Mouse (Mus musculus) C2C12 (cell line): ENCODE results near the gene Ptgs1. TPM values are rescaled to one million over a fixed set of nuclear protein-coding genes. Genes with fewer than 3 reads are reported as not detected.

Source experiments
- H3K27me3 ChIP-seq: one replicate; pipeline ENCODE4 v1.6.1; 2011; ENCODE audit not compliant: control insufficient read depth, insufficient read depth, insufficient read length
- H3K36me3 ChIP-seq: one replicate; pipeline ENCODE4 v1.6.1; 2011; ENCODE audit not compliant: control insufficient read depth, insufficient read depth
- H3K4me3 ChIP-seq: one replicate; pipeline ENCODE4 v1.5.1; 2011; ENCODE audit warnings: mild to moderate bottlenecking, control low read depth; ENCODE audit not compliant: poor library complexity, insufficient read depth, severe bottlenecking
- H3K79me2 ChIP-seq: one replicate; pipeline ENCODE4 v1.6.1; 2011; ENCODE audit not compliant: control insufficient read depth, insufficient read depth
- H3K79me3 ChIP-seq: one replicate; pipeline ENCODE4 v1.6.1; 2011; ENCODE audit warnings: low read depth, control low read depth
- H3ac ChIP-seq: one replicate; pipeline ENCODE3; 2011; ENCODE audit warnings: low read depth; ENCODE audit not compliant: control insufficient read depth, insufficient read length
- CEBPB ChIP-seq: IDR thresholded peaks from one replicate; pipeline ENCODE4 v1.6.1; 2011; ENCODE audit warnings: low read depth, mild to moderate bottlenecking, control low read depth, moderate library complexity
- CTCF ChIP-seq: IDR thresholded peaks from one replicate; pipeline ENCODE4 v1.5.1; 2011; ENCODE audit not compliant: control insufficient read depth, insufficient read depth, insufficient read length
- FOSL1 ChIP-seq: IDR thresholded peaks from one replicate; pipeline ENCODE4 v1.8.0; 2011; ENCODE audit warnings: mild to moderate bottlenecking, low read length; ENCODE audit not compliant: poor library complexity, insufficient read depth, severe bottlenecking
- MAX ChIP-seq: IDR thresholded peaks from one replicate; pipeline ENCODE4 v1.6.1; 2011; ENCODE audit warnings: mild to moderate bottlenecking, control low read depth
- MYOD1 ChIP-seq: IDR thresholded peaks from one replicate; pipeline ENCODE4 v1.6.1; 2011; ENCODE audit warnings: low read depth; ENCODE audit not compliant: control insufficient read depth, insufficient read length
- MYOG ChIP-seq: IDR thresholded peaks from one replicate; pipeline ENCODE4 v1.6.1; 2011; ENCODE audit not compliant: control insufficient read depth, insufficient read length; ENCODE audit errors: extremely low read depth
- USF1 ChIP-seq: IDR thresholded peaks from one replicate; pipeline ENCODE4 v1.6.1; 2011; ENCODE audit warnings: low read depth, mild to moderate bottlenecking, control low read depth, moderate library complexity
- polyA plus RNA-seq: library from polyadenylated mRNA; unstranded; fragments of >200 nt; fragmentation: generic; extraction: Trizol; gene quantifications from one replicate; pipeline ENCODE4 v1.2.1, GENCODE M21; 2012; ENCODE audit warnings: missing spikeins

The Ptgs1 gene
- polyA plus RNA-seq, 1 experiment = 336 TPM

- Histone ChIP-seq H3K27me3 (no peaks in the 10 kb centered on the region), H3K79me3 (no peaks in the 10 kb centered on the region), H3K36me3 (peaks cover 3% of the 10 kb centered on the region), H3ac (no peak overlapping the region), H3K4me3 (no peak overlapping the region), H3K79me2 (no peaks in the 10 kb centered on the region)
- TF ChIP-seq FOSL1 (no peak), USF1 (no peak), MYOD1 (no peak), MAX (no peak), MYOG (no peak), CTCF (no peak), CEBPB (no peak)
Observed at GRCm38 (mm10) chr2:36191098-36191941, 38.9 kb upstream of the Ptgs1 start.

GRCm38 (mm10) chr2:36197021-36197420, 33.2 kb upstream of the Ptgs1 start:
- Histone ChIP-seq H3K4me3 (no peak overlapping the region), H3K79me3 (no peaks in the 10 kb centered on the region), H3K27me3 (no peaks in the 10 kb centered on the region), H3K79me2 (no peaks in the 10 kb centered on the region), H3ac (no peak overlapping the region), H3K36me3 (no peaks in the 10 kb centered on the region)
- TF ChIP-seq MAX (no peak), MYOD1 (no peak), FOSL1 (no peak), MYOG (no peak), CTCF (no peak)

GRCm38 (mm10) chr2:36197919-36198881, 32.0 kb upstream of the Ptgs1 start:
- Histone ChIP-seq H3K36me3 (no peaks in the 10 kb centered on the region), H3K79me2 (no peaks in the 10 kb centered on the region), H3K27me3 (no peaks in the 10 kb centered on the region), H3K4me3 (no peak overlapping the region), H3ac (no peak overlapping the region), H3K79me3 (no peaks in the 10 kb centered on the region)
- TF ChIP-seq CTCF (no peak), USF1 (no peak), FOSL1 (no peak)

GRCm38 (mm10) chr2:36198882-36199262, 31.4 kb upstream of the Ptgs1 start:
- Histone ChIP-seq H3K36me3 (no peaks in the 10 kb centered on the region), H3ac (no peak overlapping the region), H3K4me3 (no peak overlapping the region), H3K27me3 (no peaks in the 10 kb centered on the region), H3K79me3 (no peaks in the 10 kb centered on the region), H3K79me2 (no peaks in the 10 kb centered on the region)
- no peak for TF ChIP-seq USF1
- TF ChIP-seq MAX = no peak
- TF ChIP-seq MYOG = no peak
- TF ChIP-seq CTCF = no peak
- no peak for TF ChIP-seq CEBPB
- no peak for TF ChIP-seq FOSL1
- TF ChIP-seq MYOD1 = no peak

GRCm38 (mm10) chr2:36200813-36201212, 29.4 kb upstream of the Ptgs1 start:
- no peak overlapping the region for H3K4me3 ChIP-seq
- H3K79me3 ChIP-seq = no peaks in the 10 kb centered on the region
- H3K27me3 ChIP-seq = no peaks in the 10 kb centered on the region
- TF ChIP-seq CEBPB (no peak), MYOG (no peak), MYOD1 (no peak), MAX (no peak), CTCF (no peak), USF1 (no peak), FOSL1 (no peak)
- H3ac ChIP-seq = no peak overlapping the region
- no peaks in the 10 kb centered on the region for H3K79me2 ChIP-seq
- H3K36me3 ChIP-seq = no peaks in the 10 kb centered on the region
